Mouse (Mus musculus) kidney, adult 11 months (tissue): ENCODE data around the gene Cldn34a.
"Not testable (repeated sequence)": the region's sequence is repeated elsewhere in the genome, so short reads cannot be mapped to it uniquely, and the experiment has no call there.

Experiments
- DNase-seq: peaks from one replicate; pipeline ENCODE4 v3.0.0; 2022

The Cldn34a gene

GRCm38 (mm10) chrX:152563034-152563433, at the start of gene Cldn34a:
TSS of gene Cldn34a (plus strand) at chrX:152563334.
- no peak for DNase-seq

GRCm38 (mm10) chrX:152518611-152519010, 44.5 kb upstream of the Cldn34a start:
- not testable (repeated sequence) for DNase-seq

GRCm38 (mm10) chrX:152545736-152546135, 17.4 kb upstream of the Cldn34a start:
- no peak for DNase-seq

GRCm38 (mm10) chrX:152548180-152548579, 15.0 kb upstream of the Cldn34a start:
- no peak for DNase-seq

GRCm38 (mm10) chrX:152557446-152557845, 5.7 kb upstream of the Cldn34a start:
- no peak for DNase-seq
